Mouse (Mus musculus): ENCODE results near the gene Gm45785.

The Gm45785 gene

DNA sequence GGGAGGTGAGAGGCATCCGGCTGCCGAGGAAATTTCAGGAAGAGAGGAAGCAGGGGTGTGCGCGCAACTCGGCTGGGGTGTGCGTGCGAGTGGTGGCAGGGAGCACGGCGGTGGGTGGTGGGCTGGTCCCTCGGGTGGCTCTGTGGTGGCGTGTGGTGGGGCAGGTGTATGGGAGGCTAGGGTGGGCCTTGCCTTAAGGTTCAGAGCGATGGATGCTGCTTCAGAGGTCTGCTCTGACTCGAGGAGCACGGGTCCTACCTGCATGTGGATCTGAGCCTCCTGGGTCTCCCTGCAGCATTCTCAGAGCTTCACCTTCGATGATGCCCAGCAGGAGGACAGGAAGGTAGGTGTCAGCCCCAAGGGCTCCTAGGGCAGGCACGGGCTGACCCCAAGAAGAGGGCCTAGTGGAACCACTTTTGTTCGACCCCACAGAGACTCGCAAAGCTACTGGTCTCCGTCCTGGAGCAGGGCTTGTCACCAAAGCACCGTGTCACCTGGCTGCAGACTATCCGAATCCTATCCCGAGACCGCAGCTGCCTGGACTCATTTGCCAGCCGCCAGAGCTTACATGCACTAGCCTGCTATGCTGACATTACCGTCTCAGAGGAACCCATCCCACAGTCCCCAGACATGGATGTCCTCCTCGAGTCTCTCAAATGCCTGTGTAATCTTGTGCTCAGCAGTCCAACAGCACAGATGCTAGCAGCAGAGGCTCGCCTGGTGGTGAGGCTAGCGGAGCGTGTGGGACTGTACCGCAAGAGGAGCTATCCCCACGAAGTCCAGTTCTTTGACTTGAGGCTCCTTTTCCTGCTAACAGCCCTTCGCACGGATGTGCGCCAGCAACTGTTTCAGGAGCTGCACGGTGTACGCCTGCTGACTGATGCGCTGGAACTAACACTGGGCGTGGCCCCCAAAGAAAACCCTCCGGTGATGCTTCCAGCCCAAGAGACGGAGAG is 1.7 kb upstream of the Gm45785 start, which contains the start of gene Bet1l:
Bet1l (minus strand) TSS at position 28 of the 956 bp plus-strand sequence.
- no peak for DNase-seq (ENCODE audit: extremely low spot score)

DNA sequence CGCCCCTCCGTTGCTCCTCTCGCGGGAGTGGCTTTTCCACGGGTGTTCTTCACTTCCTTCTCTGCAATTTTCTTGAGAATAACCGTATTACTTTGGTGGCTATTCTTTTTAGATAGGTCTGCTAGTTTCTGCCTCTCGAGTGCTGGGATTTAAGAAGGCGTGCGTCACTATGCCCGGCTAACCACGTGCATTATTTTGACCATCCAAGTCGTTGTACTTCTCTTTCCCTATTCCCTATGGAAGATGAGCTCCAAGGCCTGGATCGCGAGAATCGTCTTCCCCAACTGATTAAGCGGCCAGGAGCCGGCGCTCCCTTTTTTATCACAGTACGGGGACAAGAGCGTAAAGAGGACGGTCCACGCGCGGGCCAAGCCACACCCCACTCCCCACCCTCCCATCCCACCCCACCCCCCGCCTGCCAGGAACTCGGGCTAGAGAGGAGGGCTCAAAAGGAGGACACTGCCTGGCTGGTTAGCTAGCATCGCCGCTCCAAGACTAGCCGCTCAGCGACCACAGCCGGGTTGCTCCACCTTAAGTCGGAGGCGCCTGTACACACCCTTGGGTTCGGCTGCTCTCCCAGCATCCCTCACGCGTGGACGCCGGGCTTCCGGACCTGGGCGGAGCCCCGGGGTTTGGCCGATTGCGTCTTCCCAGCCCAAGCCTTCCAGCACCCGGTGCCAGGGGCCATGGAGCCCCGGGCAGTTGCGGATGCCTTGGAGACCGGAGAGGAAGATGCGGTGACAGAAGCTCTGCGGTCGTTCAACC is 836 bp upstream of the Gm45785 start, which contains the start of gene Ric8a:
Ric8a (plus strand) TSS at position 173 of the 765 bp plus-strand sequence.
- DNase-seq (ENCODE audit: extremely low spot score): peak; percentile 77

GRCm38 (mm10) chr7:140855181-140855580 is 950 bp downstream of the Gm45785 start:
- no peak for DNase-seq (ENCODE audit: extremely low spot score)

DNA sequence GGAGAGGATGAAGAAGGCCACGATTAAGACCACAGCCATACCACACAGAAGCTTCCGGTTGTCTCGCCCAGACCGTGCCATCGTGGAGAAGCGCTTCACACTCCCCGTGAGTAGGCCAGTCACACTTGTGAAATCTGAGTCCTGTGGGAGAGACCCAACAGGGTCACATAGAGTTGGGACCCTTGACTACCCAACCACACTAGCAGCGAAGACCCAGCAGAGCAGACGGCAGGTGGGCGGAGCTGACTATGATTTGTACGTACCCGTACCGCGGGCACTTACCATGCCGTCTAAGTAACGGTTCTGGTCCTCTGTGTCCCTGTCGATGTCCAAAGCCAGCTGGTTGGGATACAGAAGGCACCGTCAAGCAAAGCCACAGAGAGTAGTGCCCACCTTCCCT is 1.6 kb downstream of the Gm45785 start:
- no peak for DNase-seq (ENCODE audit: extremely low spot score)

- no peak for DNase-seq (ENCODE audit: extremely low spot score)
Measured at GRCm38 (mm10) chr7:140853386-140853785, 2.7 kb downstream of the Gm45785 start.

DNA sequence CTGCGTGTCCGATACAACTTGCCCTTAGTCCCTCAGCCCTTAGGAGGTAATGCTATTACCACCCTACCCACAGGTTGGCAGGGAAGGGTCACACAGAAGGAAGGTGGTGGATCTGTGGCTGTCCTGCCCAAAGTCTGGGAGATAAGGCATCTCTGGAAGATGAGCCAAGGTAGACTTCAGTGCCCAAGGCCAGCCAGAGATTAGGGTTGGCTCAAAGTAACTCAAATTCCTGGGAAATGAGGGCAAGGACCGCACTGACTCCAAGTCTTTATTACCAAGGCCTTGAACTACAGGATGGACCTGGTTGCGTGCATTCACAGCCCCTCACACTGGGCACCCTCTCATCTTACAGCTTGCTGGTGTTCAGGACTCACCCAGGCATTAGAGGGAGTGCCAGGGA is 4.2 kb downstream of the Gm45785 start:
- DNase-seq (ENCODE audit: extremely low spot score): no peak

- no peak for DNase-seq (ENCODE audit: extremely low spot score)
Measured at GRCm38 (mm10) chr7:140848591-140848990, 7.5 kb downstream of the Gm45785 start.

DNA sequence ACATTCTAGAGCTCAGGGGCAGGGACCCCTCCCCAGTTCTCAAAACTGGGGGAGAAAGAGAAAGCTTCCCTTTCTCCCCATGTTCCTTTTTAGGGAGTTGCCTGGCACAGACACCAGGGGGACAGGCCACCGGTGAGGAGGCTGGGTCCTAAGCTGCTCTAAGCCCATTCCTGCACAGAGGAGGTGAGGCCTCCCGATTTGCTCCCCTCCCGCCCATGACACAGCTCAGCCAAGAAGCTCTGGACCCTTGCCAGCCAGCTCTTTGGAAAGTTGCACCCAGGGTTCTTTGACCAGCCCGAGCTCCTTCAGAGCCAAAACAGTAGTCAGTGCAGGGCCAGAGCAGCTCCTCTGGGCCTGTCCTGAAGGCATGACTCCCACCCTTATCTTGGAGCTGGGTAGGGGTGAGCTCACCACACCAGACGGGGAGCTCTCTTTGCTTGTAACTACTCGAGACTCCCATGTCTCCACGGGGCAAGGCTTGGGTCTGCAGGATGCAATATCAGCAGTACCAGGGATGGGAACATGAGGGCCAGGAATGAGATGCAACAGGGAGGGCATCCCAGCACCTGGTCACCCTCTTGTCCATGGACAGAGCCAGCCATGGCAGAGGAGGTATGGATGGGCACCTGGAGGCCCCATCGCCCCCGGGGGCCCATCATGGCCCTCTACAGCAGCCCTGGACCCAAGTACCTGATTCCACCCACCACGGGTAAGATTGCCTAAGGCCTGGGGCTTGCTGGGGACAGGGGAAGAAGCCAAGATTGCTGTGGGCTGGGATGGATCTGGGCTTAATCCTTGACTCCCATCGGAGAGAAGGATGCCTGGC is 8.2 kb downstream of the Gm45785 start, which contains the start of gene Odf3:
Odf3 (plus strand) TSS at position 51 of the 826 bp plus-strand sequence.
- no peak for DNase-seq (ENCODE audit: extremely low spot score)

GRCm38 (mm10) chr7:140846676-140847075 is 9.5 kb downstream of the Gm45785 start:
- DNase-seq (ENCODE audit: extremely low spot score): no peak

- DNase-seq (ENCODE audit: extremely low spot score): no peak
Measured at GRCm38 (mm10) chr7:140845683-140846082, 10.4 kb downstream of the Gm45785 start.

- peak; percentile 88 for DNase-seq (ENCODE audit: extremely low spot score)
Measured at GRCm38 (mm10) chr7:140844905-140845665, 11.0 kb downstream of the Gm45785 start, which contains the start of gene Scgb1c1. TSS of gene Scgb1c1 (plus strand) at chr7:140845547.

DNA sequence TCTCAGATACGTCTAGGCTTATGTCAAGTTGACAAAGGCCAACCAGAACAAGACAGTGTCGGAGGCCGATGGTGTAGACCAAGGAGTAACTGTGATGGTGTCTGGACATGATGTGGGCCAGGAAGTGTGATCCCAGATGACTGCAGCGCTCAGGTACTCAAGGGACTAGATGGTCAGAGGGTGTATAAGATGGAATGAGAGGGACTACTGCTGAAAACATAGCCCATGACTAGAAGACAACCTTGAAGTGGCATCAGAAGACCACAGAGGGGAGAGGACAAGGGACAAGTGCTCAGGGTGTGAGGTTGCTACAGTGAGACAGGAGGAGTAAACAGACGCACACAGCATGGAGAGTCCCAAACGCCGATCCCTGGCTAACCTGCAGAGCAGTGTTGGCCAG is 12.3 kb downstream of the Gm45785 start:
- DNase-seq (ENCODE audit: extremely low spot score): no peak

- no peak for DNase-seq (ENCODE audit: extremely low spot score)
Measured at GRCm38 (mm10) chr7:140840750-140841735, 15.1 kb downstream of the Gm45785 start.

- DNase-seq (ENCODE audit: extremely low spot score): no peak
Measured at GRCm38 (mm10) chr7:140839556-140839955, 16.6 kb downstream of the Gm45785 start.

- no peak for DNase-seq (ENCODE audit: extremely low spot score)
Measured at GRCm38 (mm10) chr7:140836243-140837115, 19.7 kb downstream of the Gm45785 start.

GRCm38 (mm10) chr7:140835758-140836087 is 20.4 kb downstream of the Gm45785 start:
- DNase-seq (ENCODE audit: extremely low spot score): no peak

GRCm38 (mm10) chr7:140834968-140835757 is 21.0 kb downstream of the Gm45785 start, which contains the start of gene Urah:
TSS of gene Urah (plus strand) at chr7:140835018.
- no peak for DNase-seq (ENCODE audit: extremely low spot score)

- DNase-seq (ENCODE audit: extremely low spot score): no peak
Measured at GRCm38 (mm10) chr7:140833341-140833740, 22.8 kb downstream of the Gm45785 start.

Data from embryo, embryonic 9.5 days (tissue).